Mouse (Mus musculus): ENCODE data around the gene Prickle2. TPM values are rescaled to one million over a fixed set of nuclear protein-coding genes. Genes with fewer than 3 reads are reported as not detected.

Gene Prickle2
- total and polyA plus RNA-seq, 3 experiments: 0.05 TPM; not detected in 2

GRCm38 (mm10) chr6:92497279-92497678 is 208.7 kb downstream of the Prickle2 start:
- TF ChIP-seq CTCF (IDR thresholded peaks at IDR 0.05; ENCODE audit: low read depth, low read length) (no peak), POLR2AphosphoS5 (IDR thresholded peaks at IDR 0.05; ENCODE audit: insufficient replicate concordance, low read depth, low read length) (no peak), TAL1 (conservative IDR thresholded peaks at IDR 0.05; ENCODE audit: low read depth, low read length) (no peak), GATA2 (IDR thresholded peaks at IDR 0.05; ENCODE audit: borderline replicate concordance, low read depth, low read length) (no peak), GATA1 (IDR thresholded peaks at IDR 0.05; ENCODE audit: borderline replicate concordance, low read length) (no peak)
- Histone ChIP-seq H3K9me3 (replicated peaks) (no peaks in the 10 kb centered on the region), H3K4me3 (ENCODE audit: low read depth, low read length) (no peak overlapping the region), H3K36me3 (replicated peaks) (no peaks in the 10 kb centered on the region), H3K27me3 (ENCODE audit: insufficient read depth, low read length) (0 out of 2 replicates have a peak, but pooled peaks cover 3% of the 10 kb centered on the region), H3K4me1 (ENCODE audit: insufficient read depth, low read depth, low read length) (no peaks in the 10 kb centered on the region)
- ATAC-seq (ENCODE audit: extremely low read depth, insufficient number of reproducible peaks, low FRiP score, poor library complexity, severe bottlenecking) (no peak), DNase-seq (ENCODE audit: low spot score) (no peak)

GRCm38 (mm10) chr6:92495500-92495899 is 210.5 kb downstream of the Prickle2 start:
- TF ChIP-seq GATA2 (IDR thresholded peaks at IDR 0.05; ENCODE audit: borderline replicate concordance, low read depth, low read length) (no peak), TAL1 (conservative IDR thresholded peaks at IDR 0.05; ENCODE audit: low read depth, low read length) (no peak), CTCF (IDR thresholded peaks at IDR 0.05; ENCODE audit: low read depth, low read length) (no peak), GATA1 (IDR thresholded peaks at IDR 0.05; ENCODE audit: borderline replicate concordance, low read length) (no peak), POLR2AphosphoS5 (IDR thresholded peaks at IDR 0.05; ENCODE audit: insufficient replicate concordance, low read depth, low read length) (no peak)
- Histone ChIP-seq H3K27me3 (ENCODE audit: insufficient read depth, low read length) (0 out of 2 replicates have a peak, but pooled peaks cover 3% of the 10 kb centered on the region), H3K4me1 (ENCODE audit: insufficient read depth, low read depth, low read length) (no peaks in the 10 kb centered on the region), H3K9me3 (replicated peaks) (no peaks in the 10 kb centered on the region), H3K4me3 (ENCODE audit: low read depth, low read length) (no peak overlapping the region), H3K36me3 (replicated peaks) (no peaks in the 10 kb centered on the region)
- ATAC-seq (ENCODE audit: extremely low read depth, insufficient number of reproducible peaks, low FRiP score, poor library complexity, severe bottlenecking) (no peak), DNase-seq (ENCODE audit: low spot score) (no peak)

DNA sequence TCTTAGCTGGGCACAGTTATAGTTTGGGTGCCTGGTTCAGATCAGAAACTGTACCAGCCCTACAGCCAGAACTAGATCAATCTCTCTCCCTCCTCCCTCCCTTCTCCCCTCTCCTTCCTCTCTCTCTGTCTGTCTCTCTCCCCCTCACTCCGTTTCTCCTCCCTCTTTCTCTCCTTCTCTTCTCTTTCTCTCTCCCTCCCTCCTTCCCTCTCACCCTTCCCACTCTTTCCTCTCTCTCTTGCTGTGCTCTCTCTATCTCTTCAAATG is 224.3 kb downstream of the Prickle2 start:
- TF ChIP-seq GATA1 (IDR thresholded peaks at IDR 0.05; ENCODE audit: borderline replicate concordance, low read length): no peak
- no peak for TF ChIP-seq GATA2 (IDR thresholded peaks at IDR 0.05; ENCODE audit: borderline replicate concordance, low read depth, low read length)
- TF ChIP-seq CTCF (IDR thresholded peaks at IDR 0.05; ENCODE audit: low read depth, low read length): no peak
- no peak for TF ChIP-seq TAL1 (conservative IDR thresholded peaks at IDR 0.05; ENCODE audit: low read depth, low read length)
- no peak for TF ChIP-seq POLR2AphosphoS5 (IDR thresholded peaks at IDR 0.05; ENCODE audit: insufficient replicate concordance, low read depth, low read length)
- peaks cover 8% of the 10 kb centered on the region for H3K27me3 ChIP-seq (ENCODE audit: insufficient read depth, low read length)
- no peak for ATAC-seq (ENCODE audit: extremely low read depth, insufficient number of reproducible peaks, low FRiP score, poor library complexity, severe bottlenecking)
- H3K36me3 ChIP-seq (replicated peaks): no peaks in the 10 kb centered on the region
- DNase-seq (ENCODE audit: low spot score): no peak
- H3K4me3 ChIP-seq (ENCODE audit: low read depth, low read length): no peak overlapping the region
- no peaks in the 10 kb centered on the region for H3K4me1 ChIP-seq (ENCODE audit: insufficient read depth, low read depth, low read length)
- H3K9me3 ChIP-seq (replicated peaks): no peaks in the 10 kb centered on the region

DNA sequence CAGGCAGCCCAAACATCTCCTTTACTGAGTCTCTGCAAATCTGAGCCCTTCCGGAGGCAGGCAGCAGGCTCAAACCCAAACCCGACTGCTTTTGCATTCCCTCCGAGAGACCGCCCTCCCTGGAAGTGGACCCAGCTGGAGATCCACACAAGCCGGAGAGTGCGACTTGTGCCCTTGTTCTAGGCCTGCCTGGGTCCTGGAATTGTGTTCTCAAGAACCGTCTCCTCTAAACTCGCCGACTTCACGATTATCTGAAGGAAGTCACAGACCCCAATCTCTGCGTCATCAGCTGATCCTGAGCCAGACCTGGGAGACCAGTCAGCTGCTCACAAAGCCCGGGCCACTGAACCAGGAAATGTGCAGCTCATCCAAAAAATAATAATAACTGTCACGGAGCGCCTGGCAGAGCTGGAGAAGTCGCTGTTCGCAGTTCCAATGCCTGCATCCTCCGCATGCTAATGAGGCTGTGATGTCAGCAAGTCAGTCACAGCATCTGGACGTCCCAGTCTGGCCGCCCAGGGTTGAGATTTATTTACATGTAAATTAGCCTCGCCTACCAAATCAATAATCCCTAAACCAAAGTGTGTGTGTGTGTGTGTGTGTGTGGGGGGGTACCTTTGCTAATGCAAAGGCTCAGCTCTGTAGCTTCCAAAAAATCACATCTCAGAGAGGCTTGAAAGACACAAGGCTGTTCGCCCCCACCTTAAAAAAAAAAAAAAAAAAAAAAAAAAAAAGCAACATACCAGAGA is 224.8 kb downstream of the Prickle2 start:
- peaks cover 8% of the 10 kb centered on the region for H3K27me3 ChIP-seq (ENCODE audit: insufficient read depth, low read length)
- ATAC-seq (ENCODE audit: extremely low read depth, insufficient number of reproducible peaks, low FRiP score, poor library complexity, severe bottlenecking) (no peak), DNase-seq (ENCODE audit: low spot score) (no peak)
- H3K36me3 ChIP-seq (replicated peaks): no peaks in the 10 kb centered on the region
- no peaks in the 10 kb centered on the region for H3K4me1 ChIP-seq (ENCODE audit: insufficient read depth, low read depth, low read length)
- no peak overlapping the region for H3K4me3 ChIP-seq (ENCODE audit: low read depth, low read length)
- H3K9me3 ChIP-seq (replicated peaks): no peaks in the 10 kb centered on the region
- TF ChIP-seq TAL1 (conservative IDR thresholded peaks at IDR 0.05; ENCODE audit: low read depth, low read length) (no peak), CTCF (IDR thresholded peaks at IDR 0.05; ENCODE audit: low read depth, low read length) (no peak), POLR2AphosphoS5 (IDR thresholded peaks at IDR 0.05; ENCODE audit: insufficient replicate concordance, low read depth, low read length) (no peak), GATA2 (IDR thresholded peaks at IDR 0.05; ENCODE audit: borderline replicate concordance, low read depth, low read length) (no peak), GATA1 (IDR thresholded peaks at IDR 0.05; ENCODE audit: borderline replicate concordance, low read length) (no peak)

DNA sequence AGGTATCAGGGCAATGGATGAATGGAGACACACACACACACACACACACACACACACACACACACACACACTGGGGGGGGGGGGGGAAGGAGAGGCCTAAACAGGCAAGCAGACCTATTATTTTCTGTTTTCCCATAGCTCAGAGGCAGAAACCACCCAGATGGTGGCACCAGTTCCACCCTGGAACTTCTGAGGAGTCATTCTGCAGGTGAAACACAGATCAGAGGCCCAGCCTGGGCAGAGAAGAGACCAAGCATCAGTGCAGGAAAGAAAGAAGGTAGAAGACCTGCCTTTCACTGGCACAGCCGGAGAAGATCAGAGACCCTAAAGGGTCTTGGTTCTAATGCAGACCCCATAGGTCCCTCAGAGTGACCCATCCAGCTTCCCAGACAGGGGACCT is 227.3 kb downstream of the Prickle2 start:
- no peak for ATAC-seq (ENCODE audit: extremely low read depth, insufficient number of reproducible peaks, low FRiP score, poor library complexity, severe bottlenecking)
- no peaks in the 10 kb centered on the region for H3K9me3 ChIP-seq (replicated peaks)
- TF ChIP-seq CTCF (IDR thresholded peaks at IDR 0.05; ENCODE audit: low read depth, low read length) (no peak), GATA1 (IDR thresholded peaks at IDR 0.05; ENCODE audit: borderline replicate concordance, low read length) (no peak), TAL1 (conservative IDR thresholded peaks at IDR 0.05; ENCODE audit: low read depth, low read length) (no peak), POLR2AphosphoS5 (IDR thresholded peaks at IDR 0.05; ENCODE audit: insufficient replicate concordance, low read depth, low read length) (no peak), GATA2 (IDR thresholded peaks at IDR 0.05; ENCODE audit: borderline replicate concordance, low read depth, low read length) (no peak)

DNA sequence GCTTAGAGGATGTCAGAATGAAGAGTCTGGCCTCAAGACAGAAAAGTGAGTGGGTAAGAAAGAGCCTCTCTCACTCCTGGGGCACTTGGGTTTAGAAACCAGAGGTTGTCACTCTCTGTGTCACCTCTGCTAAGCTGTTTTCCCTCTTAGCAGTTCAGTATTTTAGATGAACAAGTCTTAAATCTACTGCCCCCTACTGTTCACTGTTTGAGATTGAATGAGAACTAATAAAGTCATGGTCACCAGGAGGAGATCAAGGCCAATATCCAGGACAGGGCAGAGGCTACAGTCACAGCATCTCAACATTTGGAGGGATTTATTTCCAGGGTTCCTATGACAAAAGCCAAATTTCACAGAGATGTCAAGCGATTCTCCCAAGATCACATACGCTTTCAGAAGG is 228.3 kb downstream of the Prickle2 start:
- no peak for DNase-seq (ENCODE audit: low spot score)
- ATAC-seq (ENCODE audit: extremely low read depth, insufficient number of reproducible peaks, low FRiP score, poor library complexity, severe bottlenecking): no peak
- no peak overlapping the region for H3K4me3 ChIP-seq (ENCODE audit: low read depth, low read length)
- H3K27me3 ChIP-seq (ENCODE audit: insufficient read depth, low read length): peaks cover 8% of the 10 kb centered on the region
- TF ChIP-seq CTCF (IDR thresholded peaks at IDR 0.05; ENCODE audit: low read depth, low read length): no peak
- TF ChIP-seq GATA2 (IDR thresholded peaks at IDR 0.05; ENCODE audit: borderline replicate concordance, low read depth, low read length): no peak
- TF ChIP-seq GATA1 (IDR thresholded peaks at IDR 0.05; ENCODE audit: borderline replicate concordance, low read length): no peak
- TF ChIP-seq TAL1 (conservative IDR thresholded peaks at IDR 0.05; ENCODE audit: low read depth, low read length): no peak
- TF ChIP-seq POLR2AphosphoS5 (IDR thresholded peaks at IDR 0.05; ENCODE audit: insufficient replicate concordance, low read depth, low read length): no peak
- no peaks in the 10 kb centered on the region for H3K4me1 ChIP-seq (ENCODE audit: insufficient read depth, low read depth, low read length)
- H3K36me3 ChIP-seq (replicated peaks): no peaks in the 10 kb centered on the region
- H3K9me3 ChIP-seq (replicated peaks): no peaks in the 10 kb centered on the region

More for the DNA sequence above, 227.3 kb downstream of the Prickle2 start:
- no peak for DNase-seq (ENCODE audit: low spot score)
- Histone ChIP-seq H3K4me1 (ENCODE audit: insufficient read depth, low read depth, low read length) (no peaks in the 10 kb centered on the region), H3K27me3 (ENCODE audit: insufficient read depth, low read length) (peaks cover 8% of the 10 kb centered on the region), H3K4me3 (ENCODE audit: low read depth, low read length) (no peak overlapping the region), H3K36me3 (replicated peaks) (no peaks in the 10 kb centered on the region)

Data from G1E (cell line).